Mouse (Mus musculus) MEL (cell line): ENCODE measurements around the gene Abhd8. TPM values are rescaled to one million over a fixed set of nuclear protein-coding genes. Genes with fewer than 3 reads are reported as not detected.

Experiments used
- DNase-seq: peaks from one replicate; pipeline ENCODE4 v3.0.0; 2011; ENCODE audit warnings: low read depth, low spot score
- H3K27ac ChIP-seq: 2 replicates; pipeline ENCODE4 v1.5.1; 2012; ENCODE audit warnings: low read depth, mild to moderate bottlenecking, control low read depth, low read length, moderate library complexity; ENCODE audit not compliant: control insufficient read depth
- H3K27me3 ChIP-seq, 2 experiments: fragments of 150-350 bp in 1 of 2; sonication (generic) in 1 of 2; 2 replicates each; pipeline ENCODE4 v1.6.1; 2012; ENCODE audit warnings: low read length in 2 of 2, mild to moderate bottlenecking in 2 of 2, improper control_type of control experiment in 1 of 2, moderate library complexity in 1 of 2; ENCODE audit not compliant: insufficient read depth in 2 of 2, control insufficient read depth in 1 of 2
- H3K36me3 ChIP-seq, 2 experiments: 2 replicates each; pipeline ENCODE4 v1.6.1; 2012 to 2014; ENCODE audit warnings: low read length in 2 of 2, improper control_type of control experiment in 1 of 2, inconsistent platforms in 1 of 2, mild to moderate bottlenecking in 1 of 2; ENCODE audit not compliant: insufficient read depth in 2 of 2, control insufficient read depth in 1 of 2
- H3K4me1 ChIP-seq, 2 experiments: fragments of 150-350 bp in 1 of 2; sonication (generic) in 1 of 2; 2 replicates each; pipeline ENCODE4 v1.6.1; 2012; ENCODE audit warnings: low read length in 2 of 2, improper control_type of control experiment in 1 of 2, mild to moderate bottlenecking in 1 of 2; ENCODE audit not compliant: insufficient read depth in 2 of 2, control insufficient read depth in 1 of 2
- H3K4me3 ChIP-seq, 2 experiments: fragments of 150-350 bp in 1 of 2; sonication (generic) in 1 of 2; 2 replicates each; pipeline ENCODE4 v1.5.1; 2012; ENCODE audit warnings: low read depth in 2 of 2, low read length in 2 of 2, mild to moderate bottlenecking in 2 of 2, moderate library complexity in 2 of 2, control low read depth in 1 of 2, improper control_type of control experiment in 1 of 2; ENCODE audit not compliant: control insufficient read depth in 1 of 2, insufficient read depth in 1 of 2
- H3K79me2 ChIP-seq: 2 replicates; pipeline ENCODE4 v1.6.1; 2012; ENCODE audit warnings: mild to moderate bottlenecking, low read length, moderate library complexity; ENCODE audit not compliant: control insufficient read depth, poor library complexity, insufficient read depth
- H3K9ac ChIP-seq: 2 replicates; pipeline ENCODE4 v1.6.1; 2012; ENCODE audit warnings: low read depth, mild to moderate bottlenecking, control low read depth, low read length, moderate library complexity; ENCODE audit not compliant: control insufficient read depth, poor library complexity, severe bottlenecking
- H3K9me3 ChIP-seq: fragments of 150-350 bp; sonication (generic); replicated peaks from 2 replicates; pipeline ENCODE4 v1.6.1; 2012; ENCODE audit warnings: mild to moderate bottlenecking, low read length, improper control_type of control experiment, moderate library complexity; ENCODE audit not compliant: insufficient read depth
- BHLHE40 ChIP-seq: IDR thresholded peaks from 2 replicates; pipeline ENCODE4 v1.6.1; 2012; ENCODE audit warnings: low read depth, mild to moderate bottlenecking, inconsistent platforms, low read length, improper control_type of control experiment, borderline replicate concordance
- CHD1 ChIP-seq: IDR thresholded peaks from 2 replicates; pipeline ENCODE4 v1.6.1; 2012; ENCODE audit warnings: low read depth, mild to moderate bottlenecking, inconsistent platforms, low read length, improper control_type of control experiment
- EP300 ChIP-seq, 2 experiments: IDR thresholded peaks; 2 replicates each; pipeline ENCODE4 v1.6.1; 2011; ENCODE audit warnings: improper control_type of control experiment in 2 of 2, low read length in 2 of 2, low read depth in 1 of 2, mild to moderate bottlenecking in 1 of 2
- GATA1 ChIP-seq: IDR thresholded peaks from 2 replicates; pipeline ENCODE4 v1.6.1; 2011; ENCODE audit warnings: low read depth, low read length, improper control_type of control experiment
- KAT2A ChIP-seq: conservative IDR thresholded peaks from 2 replicates; pipeline ENCODE4 v1.6.1; 2012; ENCODE audit warnings: low read depth, low read length, improper control_type of control experiment, inconsistent platforms
- MAFK ChIP-seq: IDR thresholded peaks from 2 replicates; pipeline ENCODE4 v1.6.1; 2011; ENCODE audit warnings: low read depth, mild to moderate bottlenecking, low read length, improper control_type of control experiment, borderline replicate concordance
- MAX ChIP-seq: IDR thresholded peaks from 2 replicates; pipeline ENCODE4 v1.6.1; 2011; ENCODE audit warnings: low read length, improper control_type of control experiment
- MEF2A ChIP-seq: IDR thresholded peaks from 2 replicates; pipeline ENCODE4 v1.6.1; 2014; ENCODE audit warnings: low read depth, mild to moderate bottlenecking, inconsistent platforms, low read length, improper control_type of control experiment; ENCODE audit not compliant: poor library complexity, insufficient replicate concordance, severe bottlenecking; ENCODE audit errors: extremely low read depth
- POLR2A ChIP-seq, 2 experiments: IDR thresholded peaks; 2 replicates each; pipeline ENCODE4 v1.6.1; 2011 to 2012; ENCODE audit warnings: low read length in 2 of 2, mild to moderate bottlenecking in 2 of 2, control low read depth in 1 of 2, improper control_type of control experiment in 1 of 2, low read depth in 1 of 2, moderate library complexity in 1 of 2; ENCODE audit not compliant: control insufficient read depth in 1 of 2, insufficient read depth in 1 of 2, poor library complexity in 1 of 2
- RAD21 ChIP-seq: IDR thresholded peaks from 2 replicates; pipeline ENCODE4 v1.6.1; 2011; ENCODE audit warnings: mild to moderate bottlenecking, low read depth, low read length, improper control_type of control experiment
- SIN3A ChIP-seq: IDR thresholded peaks from 2 replicates; pipeline ENCODE4 v1.6.1; 2012; ENCODE audit warnings: low read length, improper control_type of control experiment, inconsistent platforms
- SMC3 ChIP-seq: IDR thresholded peaks from 2 replicates; pipeline ENCODE4 v1.6.1; 2011; ENCODE audit warnings: low read depth, low read length, improper control_type of control experiment
- TCF12 ChIP-seq: IDR thresholded peaks from 2 replicates; pipeline ENCODE4 v1.6.1; 2014; ENCODE audit warnings: low read depth, mild to moderate bottlenecking, inconsistent platforms, low read length, improper control_type of control experiment, moderate library complexity
- USF2 ChIP-seq, 2 experiments: IDR thresholded peaks; 2 replicates each; pipeline ENCODE4 v1.6.1; 2011 to 2012; ENCODE audit warnings: improper control_type of control experiment in 2 of 2, low read length in 2 of 2, borderline replicate concordance in 1 of 2, inconsistent platforms in 1 of 2, low read depth in 1 of 2, mild to moderate bottlenecking in 1 of 2; ENCODE audit not compliant: insufficient read depth in 1 of 2
- ZC3H11A ChIP-seq: IDR thresholded peaks from 2 replicates; pipeline ENCODE4 v1.6.1; 2012; ENCODE audit warnings: low read depth, mild to moderate bottlenecking, inconsistent platforms, low read length, improper control_type of control experiment
- ZKSCAN1 ChIP-seq: IDR thresholded peaks from 2 replicates; pipeline ENCODE4 v1.6.1; 2012; ENCODE audit warnings: low read depth, mild to moderate bottlenecking, inconsistent platforms, low read length, improper control_type of control experiment, moderate library complexity
- ZMIZ1 ChIP-seq: IDR thresholded peaks from 2 replicates; pipeline ENCODE4 v1.6.1; 2012; ENCODE audit warnings: low read depth, mild to moderate bottlenecking, inconsistent platforms, low read length, improper control_type of control experiment, moderate library complexity
- ZNF384 ChIP-seq: IDR thresholded peaks from 2 replicates; pipeline ENCODE4 v1.6.1; 2012; ENCODE audit warnings: low read depth, mild to moderate bottlenecking, inconsistent platforms, low read length, improper control_type of control experiment
- polyA plus RNA-seq, 2 experiments: library from polyadenylated mRNA; stranded (reverse) in 1 of 2; unstranded in 1 of 2; fragments of >175 nt in 1 of 2; fragments of >200 nt in 1 of 2; gene quantifications; 2 replicates each; pipeline versions ENCODE4 v1.2.1 to v1.2.4; 2012; ENCODE audit warnings: low replicate concordance in 2 of 2, low read depth in 1 of 2; ENCODE audit not compliant: insufficient read length in 2 of 2, insufficient read depth in 1 of 2, missing spikeins in 1 of 2
- total RNA-seq: library from RNA; depleted of rRNA; stranded (reverse); fragments of 300-350 nt; gene quantifications from 2 replicates; pipeline ENCODE4 v1.2.3, GENCODE M21; 2012

The Abhd8 gene
- total and polyA plus RNA-seq, 3 experiments: 28.5 to 39.2 TPM; not detected in 1

DNA sequence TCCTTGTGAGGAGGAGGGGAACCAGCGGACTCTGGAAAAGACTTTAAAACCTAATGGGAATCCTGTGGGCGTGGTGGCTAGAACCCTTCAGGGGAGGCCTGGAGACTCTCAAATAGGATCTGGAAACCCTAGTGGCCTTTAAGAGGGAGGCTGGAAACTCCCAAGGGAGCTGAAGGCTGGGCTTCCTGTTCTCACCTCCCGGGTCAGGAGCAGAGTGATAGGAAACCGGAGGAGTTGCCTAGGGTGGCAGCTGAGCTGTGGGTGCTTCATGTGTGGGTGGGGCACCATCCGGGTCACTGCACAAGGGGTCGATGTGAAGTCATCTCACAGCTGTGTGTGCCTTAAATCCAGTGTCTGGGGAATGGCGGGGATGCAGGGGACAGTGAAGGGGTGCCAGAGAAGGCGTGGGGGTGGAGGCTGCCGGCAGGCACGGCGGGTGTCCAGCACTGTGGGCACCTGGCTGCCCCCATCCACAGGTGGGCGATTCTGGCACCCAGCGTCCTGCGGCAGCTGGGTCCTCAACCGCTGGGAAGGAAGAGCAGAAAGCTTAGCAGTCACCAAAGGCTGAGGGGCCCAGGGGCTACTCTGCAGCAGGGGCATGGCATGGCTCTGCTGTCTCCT is 34.5 kb upstream of the Abhd8 start:
- Histone ChIP-seq H3K9me3 (no peaks in the 10 kb centered on the region), H3K79me2 (no peaks in the 10 kb centered on the region), H3K9ac (no peak overlapping the region), H3K36me3 (peaks cover 0 to 3% of the 10 kb centered on the region in 2 experiments; a peak in 2 of 4 replicates), H3K27me3 (no peaks in the 10 kb centered on the region), H3K4me3 (no peak overlapping the region), H3K27ac (no peak overlapping the region), H3K4me1 (no peaks in the 10 kb centered on the region)
- TF ChIP-seq ZMIZ1: no peak
- TF ChIP-seq MAFK: no peak
- TF ChIP-seq USF2 (IDR thresholded peaks at IDR 0.05; ENCODE audit: borderline replicate concordance in 1 of 2, insufficient read depth in 1 of 2, low read depth in 1 of 2, low read length in 2 of 2): no peak
- TF ChIP-seq ZKSCAN1: no peak
- TF ChIP-seq MEF2A: no peak
- TF ChIP-seq ZC3H11A: no peak
- TF ChIP-seq POLR2A (IDR thresholded peaks at IDR 0.05; ENCODE audit: control insufficient read depth in 1 of 2, insufficient read depth in 1 of 2, low read depth in 1 of 2, low read length in 2 of 2, poor library complexity in 1 of 2): no peak
- no peak for TF ChIP-seq KAT2A
- TF ChIP-seq EP300 (IDR thresholded peaks at IDR 0.05; ENCODE audit: low read depth in 1 of 2, low read length in 2 of 2): no peak
- DNase-seq: no peak

DNA sequence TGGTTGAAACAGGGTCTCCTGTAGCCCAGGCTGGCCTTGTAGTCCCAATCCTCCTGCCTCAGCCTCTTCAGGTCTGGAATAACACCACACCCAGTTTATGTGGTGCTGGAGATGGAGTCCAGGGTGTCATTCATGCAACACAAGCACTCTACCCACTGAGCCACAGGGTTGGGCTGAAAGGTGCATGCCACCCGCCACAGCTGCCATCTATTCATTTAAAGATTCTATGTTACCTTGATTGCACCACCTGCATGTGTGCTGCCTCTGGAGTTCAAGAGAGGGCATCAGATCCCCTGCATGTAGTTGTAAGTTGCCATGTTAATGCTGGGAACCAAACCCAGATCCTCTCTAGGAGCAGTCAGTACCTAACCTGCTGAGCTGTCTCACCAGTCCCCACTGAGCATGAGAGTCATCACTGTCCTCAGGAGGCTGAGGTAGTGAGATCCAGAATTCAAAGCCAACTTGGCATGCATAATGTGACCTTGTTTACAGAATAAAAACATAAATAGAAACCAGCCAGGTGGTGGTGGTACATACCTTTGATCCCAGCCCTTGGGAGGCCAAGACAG is 33.7 kb upstream of the Abhd8 start:
- DNase-seq: no peak
- Histone ChIP-seq H3K27ac (no peak overlapping the region), H3K79me2 (no peaks in the 10 kb centered on the region), H3K9me3 (no peaks in the 10 kb centered on the region), H3K4me3 (no peak overlapping the region), H3K4me1 (no peaks in the 10 kb centered on the region), H3K27me3 (no peaks in the 10 kb centered on the region), H3K36me3 (peaks cover 0 to 4% of the 10 kb centered on the region in 2 experiments; a peak in 2 of 4 replicates), H3K9ac (no peak overlapping the region)
- TF ChIP-seq RAD21 (no peak), ZNF384 (no peak), GATA1 (no peak), USF2 (IDR thresholded peaks at IDR 0.05; ENCODE audit: borderline replicate concordance in 1 of 2, insufficient read depth in 1 of 2, low read depth in 1 of 2, low read length in 2 of 2) (no peak), CHD1 (no peak), TCF12 (no peak), SMC3 (no peak), ZKSCAN1 (no peak), MEF2A (no peak), SIN3A (no peak), BHLHE40 (no peak), MAX (no peak)
